In genomic region chr9:25138900-25139299, GRCm38 (mm10) we compare ENCODE assay signal across 47 mouse cellular contexts. TPM values are rescaled to one million over a fixed set of nuclear protein-coding genes. Genes with fewer than 3 reads are reported as not detected.
"Had no signal": no experiment of that assay in that cellular context is flagged by ENCODE, and none has a peak within 500 bp of the region (broad histone marks: within the 10 kb centered on the region; RNA-seq: fewer than 3 reads in every experiment).

No protein-coding gene starts in this region.

- H3K4me1 ChIP-seq: limb, embryonic 10.5 days; limb, embryonic 12.5 days; limb, embryonic 13.5 days; limb, embryonic 15.5 days; lung, embryonic 15.5 days; midbrain, embryonic 12.5 days; midbrain, embryonic 13.5 days; neural tube, embryonic 12.5 days had no signal

- H3K4me3 ChIP-seq: limb, embryonic 10.5 days; limb, embryonic 12.5 days; limb, embryonic 13.5 days; limb, embryonic 15.5 days; liver, embryonic 12.5 days; liver, embryonic 13.5 days; liver, embryonic 15.5 days; lung, embryonic 15.5 days; megakaryocyte, embryonic 14.5 days; midbrain, embryonic 10.5 days; midbrain, embryonic 12.5 days; midbrain, embryonic 13.5 days; midbrain, embryonic 15.5 days; myocyte; neural tube, embryonic 12.5 days had no signal

- H3K36me3 ChIP-seq: limb, embryonic 10.5 days; limb, embryonic 12.5 days; limb, embryonic 13.5 days; limb, embryonic 15.5 days; liver, embryonic 12.5 days; liver, embryonic 13.5 days; liver, embryonic 15.5 days; lung, embryonic 15.5 days; midbrain, embryonic 10.5 days; midbrain, embryonic 12.5 days; midbrain, embryonic 13.5 days; midbrain, embryonic 15.5 days; neural tube, embryonic 12.5 days had no signal

- H3K9ac ChIP-seq: limb, embryonic 12.5 days; limb, embryonic 13.5 days; limb, embryonic 15.5 days; liver, embryonic 12.5 days; liver, embryonic 13.5 days; liver, embryonic 14.5 days; liver, embryonic 15.5 days; liver, postnatal 0 days; lung, embryonic 14.5 days; lung, embryonic 15.5 days; midbrain, embryonic 12.5 days; midbrain, embryonic 13.5 days; midbrain, embryonic 15.5 days; neural tube, embryonic 12.5 days had no signal

- H3K27ac ChIP-seq: limb, embryonic 10.5 days; limb, embryonic 12.5 days; limb, embryonic 13.5 days; limb, embryonic 15.5 days; liver, embryonic 12.5 days; liver, embryonic 13.5 days; liver, embryonic 14.5 days; liver, embryonic 15.5 days; lung, embryonic 15.5 days; macrophage; midbrain, embryonic 10.5 days; midbrain, embryonic 12.5 days; midbrain, embryonic 13.5 days; midbrain, embryonic 15.5 days; neural tube, embryonic 12.5 days had no signal

- H3K9me3 ChIP-seq: limb, embryonic 10.5 days; limb, embryonic 12.5 days; limb, embryonic 13.5 days; limb, embryonic 15.5 days; liver, embryonic 12.5 days; liver, embryonic 13.5 days; liver, embryonic 15.5 days; lung, embryonic 15.5 days; megakaryocyte, embryonic 14.5 days; midbrain, embryonic 10.5 days; midbrain, embryonic 12.5 days; midbrain, embryonic 13.5 days; midbrain, embryonic 15.5 days; neural tube, embryonic 12.5 days had no signal

- H3K27me3 ChIP-seq: limb, embryonic 12.5 days; limb, embryonic 13.5 days; limb, embryonic 15.5 days; liver, embryonic 12.5 days; liver, embryonic 13.5 days; liver, embryonic 15.5 days; lung, embryonic 15.5 days; megakaryocyte, embryonic 14.5 days; midbrain, embryonic 12.5 days; midbrain, embryonic 13.5 days; midbrain, embryonic 15.5 days; neural tube, embryonic 12.5 days had no signal

- DNase-seq: left cerebral cortex, postnatal 4 days; liver; liver, embryonic 13.5 days; liver, postnatal 0 days; lung, adult 18-20 months; lung, adult 2 months; lung, embryonic 14.5 days; lung, postnatal 10 days; lung, postnatal 14 days; lung, postnatal 36 days; lung, postnatal 4 days; midbrain, embryonic 14.5 days had no signal

RNA-seq across cellular contexts. Expression of gene Gm10181, which starts 49.7 kb away (rescaled TPM):
- total RNA-seq: left cerebral cortex, postnatal 10 days; left cerebral cortex, postnatal 14 days; left cerebral cortex, postnatal 25 days; left cerebral cortex, postnatal 36 days; left cerebral cortex, postnatal 4 days; liver, adult 2 months; megakaryocyte progenitor cell, adult 5-6 weeks; megakaryocyte, adult 5-6 weeks; megakaryocyte-erythroid progenitor cell, adult 5-6 weeks; midbrain, postnatal 0 days; monocyte, adult 5-6 weeks had no signal
- polyA plus RNA-seq: limb, embryonic 10.5 days; limb, embryonic 11.5 days; limb, embryonic 12.5 days; limb, embryonic 13.5 days; limb, embryonic 14.5 days; limb, embryonic 15.5 days; liver, adult 2 months; liver, embryonic 11.5 days; liver, embryonic 12.5 days; liver, embryonic 13.5 days; liver, embryonic 14.5 days; liver, embryonic 15.5 days; liver, embryonic 16.5 days; liver, postnatal 0 days; lung, adult 2 months; lung, embryonic 14.5 days; lung, embryonic 15.5 days; lung, embryonic 16.5 days; lung, postnatal 0 days; macrophage; midbrain, embryonic 10.5 days; midbrain, embryonic 11.5 days; midbrain, embryonic 12.5 days; midbrain, embryonic 13.5 days; midbrain, embryonic 14.5 days; midbrain, embryonic 15.5 days; midbrain, embryonic 16.5 days; midbrain, postnatal 0 days; myocyte; neural tube, embryonic 11.5 days; neural tube, embryonic 12.5 days had no signal
